Mouse (Mus musculus) hindbrain, embryonic 15.5 days (tissue): Measurements from ENCODE around the gene Hbs1l. TPM values are rescaled to one million over a fixed set of nuclear protein-coding genes. Genes with fewer than 3 reads are reported as not detected.
A peak's percentile ranks its signal among the peaks of the same experiment; 100 is the strongest.
"Not testable (repeated sequence)": the region's sequence is repeated elsewhere in the genome, so short reads cannot be mapped to it uniquely, and the experiment has no call there.

Experiments
- ATAC-seq: fragments of 200-750 bp; cut with Nextera tagmentation; 2 replicates; pipeline ENCODE4 v1.8.0; 2017; ENCODE audit warnings: low read depth, moderate number of reproducible peaks, moderate TSS enrichment; ENCODE audit not compliant: low FRiP score
- H3K27ac ChIP-seq: fragments of 300-500 bp; sonication (generic); replicated peaks from 2 replicates; pipeline ENCODE4 v1.5.1; 2015; ENCODE audit warnings: mild to moderate bottlenecking, inconsistent platforms
- H3K27me3 ChIP-seq: fragments of 300-500 bp; sonication (generic); 2 replicates; pipeline ENCODE4 v1.6.1; 2015; ENCODE audit warnings: control low read depth, inconsistent platforms
- H3K36me3 ChIP-seq: fragments of 300-500 bp; sonication (generic); 2 replicates; pipeline ENCODE4 v1.6.1; 2015; ENCODE audit warnings: control low read depth, inconsistent platforms
- H3K4me1 ChIP-seq: fragments of 300-500 bp; sonication (generic); replicated peaks from 2 replicates; pipeline ENCODE4 v1.6.1; 2015; ENCODE audit warnings: control low read depth, inconsistent platforms
- H3K4me2 ChIP-seq: fragments of 300-500 bp; sonication (generic); 2 replicates; pipeline ENCODE4 v1.6.1; 2015; ENCODE audit warnings: moderate library complexity, mild to moderate bottlenecking, inconsistent platforms
- H3K4me3 ChIP-seq: fragments of 300-500 bp; sonication (generic); 2 replicates; pipeline ENCODE4 v1.5.1; 2015; ENCODE audit warnings: mild to moderate bottlenecking, inconsistent platforms
- H3K9ac ChIP-seq: fragments of 300-500 bp; sonication (generic); 2 replicates; pipeline ENCODE4 v1.6.1; 2015; ENCODE audit warnings: inconsistent platforms
- H3K9me3 ChIP-seq: fragments of 300-500 bp; sonication (generic); 2 replicates; pipeline ENCODE4 v1.6.1; 2016; ENCODE audit warnings: control low read depth, inconsistent platforms
- WGBS: fragments of 180-500 bp; shearing (Covaris S2); methylation state at CpG from one replicate; pipeline ENCODE4 v1.1.7; 2015; 5-methylcytosine and 5-hydroxymethylcytosine counted together
- polyA plus RNA-seq: library from polyadenylated mRNA; unstranded; fragments of >200 nt; fragmentation: Nextera tagmentation; extraction: Ambion mirVana; gene quantifications from 2 replicates; pipeline ENCODE4 v1.2.1, GENCODE M21; 2015

The Hbs1l gene
- polyA plus RNA-seq, 1 experiment from 2014 or later = 90.5 TPM

DNA sequence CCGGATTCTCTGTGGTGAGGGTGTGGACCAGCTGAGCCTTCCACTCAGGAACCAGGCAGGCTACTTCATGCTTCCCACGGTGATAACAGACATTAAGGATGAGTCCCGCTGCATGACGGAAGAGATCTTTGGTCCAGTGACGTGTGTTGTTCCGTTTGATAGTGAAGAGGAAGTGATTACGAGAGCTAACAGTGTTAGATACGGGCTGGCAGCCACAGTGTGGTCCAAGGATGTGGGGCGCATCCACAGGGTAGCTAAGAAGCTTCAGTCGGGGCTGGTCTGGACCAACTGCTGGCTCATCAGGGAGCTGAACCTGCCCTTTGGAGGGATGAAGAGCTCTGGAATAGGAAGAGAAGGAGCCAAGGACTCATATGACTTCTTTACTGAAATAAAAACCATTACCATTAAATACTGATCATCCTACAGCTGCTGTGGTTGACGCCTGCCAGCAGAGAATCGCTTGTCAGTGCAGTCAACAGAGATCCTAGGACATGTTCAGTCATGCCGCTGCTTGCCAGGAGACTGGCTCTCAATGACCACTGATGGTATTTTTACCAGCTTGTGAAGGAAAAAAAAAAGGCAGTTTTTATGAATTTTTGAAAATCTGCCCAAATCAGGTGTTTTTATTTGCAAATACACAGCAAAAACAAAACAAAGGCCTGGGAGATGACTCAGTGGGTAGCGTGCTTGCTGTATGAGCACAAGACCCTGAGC is 99.8 kb downstream of the Hbs1l start:
- Histone ChIP-seq H3K9me3 (no peaks in the 10 kb centered on the region), H3K4me3 (no peak overlapping the region), H3K27me3 (no peaks in the 10 kb centered on the region), H3K4me2 (no peak overlapping the region), H3K9ac (no peak overlapping the region), H3K4me1 (no peaks in the 10 kb centered on the region), H3K36me3 (no peaks in the 10 kb centered on the region), H3K27ac (no peak overlapping the region)
- WGBS = 90% methylated on average over 14 of the region's 14 CpGs
- no peak for ATAC-seq

DNA sequence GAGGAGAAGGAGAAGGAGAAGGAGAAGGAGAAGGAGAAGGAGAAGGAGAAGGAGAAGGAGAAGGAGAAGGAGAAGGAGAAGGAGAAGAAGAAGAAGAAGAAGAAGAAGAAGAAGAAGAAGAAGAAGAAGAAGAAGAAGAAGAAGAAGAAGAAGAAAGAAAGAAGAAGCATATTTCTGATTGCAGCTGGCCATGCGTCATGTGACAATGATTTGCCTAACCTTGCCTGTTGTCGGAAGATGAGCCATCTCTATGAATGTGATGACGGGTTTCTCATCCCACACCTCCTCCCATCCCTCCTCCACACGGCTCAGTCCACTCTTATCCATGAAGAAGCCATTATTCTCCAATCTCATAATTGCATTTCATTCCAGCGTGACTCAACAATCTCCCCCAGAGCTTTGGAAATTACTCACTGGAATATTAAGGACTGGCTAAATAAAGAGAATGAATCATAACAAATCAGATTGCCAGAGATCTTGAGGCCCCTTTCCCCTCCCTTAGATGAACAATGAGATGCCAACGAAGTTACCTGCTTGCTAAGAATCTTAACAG is 103.2 kb downstream of the Hbs1l start:
- H3K4me2 ChIP-seq, H3K9ac ChIP-seq, ATAC-seq, H3K4me3 ChIP-seq, H3K4me1 ChIP-seq, H3K27ac ChIP-seq, H3K9me3 ChIP-seq, H3K27me3 ChIP-seq, H3K36me3 ChIP-seq: not testable (repeated sequence)
- 75% methylated on average over 6 of the region's 6 CpGs for WGBS

DNA sequence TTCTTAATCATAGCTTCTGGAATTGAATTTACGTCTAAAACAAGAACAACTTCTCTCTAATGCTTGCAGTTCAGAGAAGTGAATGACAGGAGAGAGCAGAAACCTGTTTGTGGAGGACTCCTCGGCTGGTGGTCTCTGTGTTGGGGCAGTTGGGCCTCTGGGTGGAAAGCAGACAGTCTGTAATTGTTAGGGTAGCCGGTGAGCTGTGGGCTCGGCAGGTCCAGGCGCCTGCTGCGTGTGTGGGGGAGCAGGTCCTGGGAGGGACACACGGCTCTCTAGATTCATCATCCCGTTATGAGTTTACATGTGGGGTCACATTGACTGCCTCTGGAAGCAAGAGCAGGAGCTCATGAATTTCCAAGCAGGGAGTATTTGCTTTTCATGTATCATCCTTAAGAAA is 103.8 kb downstream of the Hbs1l start:
- WGBS = 53% methylated on average over 8 of the region's 8 CpGs
- H3K9ac ChIP-seq = no peak overlapping the region
- no peak overlapping the region for H3K27ac ChIP-seq
- H3K27me3 ChIP-seq = no peaks in the 10 kb centered on the region
- H3K4me2 ChIP-seq = no peak overlapping the region
- ATAC-seq = no peak
- no peaks in the 10 kb centered on the region for H3K36me3 ChIP-seq
- no peaks in the 10 kb centered on the region for H3K9me3 ChIP-seq
- H3K4me3 ChIP-seq = no peak overlapping the region
- 0 out of 2 replicates have a peak, but pooled peaks cover 5% of the 10 kb centered on the region for H3K4me1 ChIP-seq

DNA sequence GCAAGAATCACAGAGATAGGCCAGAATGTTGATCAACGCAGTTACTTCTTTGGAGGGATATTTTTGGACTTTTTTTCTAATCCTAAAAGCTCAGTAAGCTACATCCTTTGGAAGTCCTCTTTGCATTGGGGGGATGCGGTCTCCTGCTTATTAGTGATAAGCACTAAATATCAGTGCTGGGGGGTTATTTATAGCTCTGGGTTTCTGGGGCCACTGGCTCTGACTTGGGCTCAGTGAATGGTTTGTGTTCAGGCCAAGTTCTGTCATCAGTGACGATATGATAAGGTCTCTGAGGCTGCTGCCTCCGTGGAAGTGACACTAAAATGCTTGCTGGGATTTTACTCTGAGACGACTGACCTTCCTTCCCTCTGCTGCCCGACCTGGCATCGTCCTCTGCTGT is 104.3 kb downstream of the Hbs1l start:
- H3K27me3 ChIP-seq = no peaks in the 10 kb centered on the region
- H3K27ac ChIP-seq = no peak overlapping the region
- H3K4me3 ChIP-seq = no peak overlapping the region
- WGBS = 64% methylated on average over 7 of the region's 7 CpGs
- no peaks in the 10 kb centered on the region for H3K9me3 ChIP-seq
- H3K9ac ChIP-seq = no peak overlapping the region
- 0 out of 2 replicates have a peak, but pooled peaks cover 5% of the 10 kb centered on the region for H3K4me1 ChIP-seq
- no peak overlapping the region for H3K4me2 ChIP-seq
- H3K36me3 ChIP-seq = no peaks in the 10 kb centered on the region
- no peak for ATAC-seq

DNA sequence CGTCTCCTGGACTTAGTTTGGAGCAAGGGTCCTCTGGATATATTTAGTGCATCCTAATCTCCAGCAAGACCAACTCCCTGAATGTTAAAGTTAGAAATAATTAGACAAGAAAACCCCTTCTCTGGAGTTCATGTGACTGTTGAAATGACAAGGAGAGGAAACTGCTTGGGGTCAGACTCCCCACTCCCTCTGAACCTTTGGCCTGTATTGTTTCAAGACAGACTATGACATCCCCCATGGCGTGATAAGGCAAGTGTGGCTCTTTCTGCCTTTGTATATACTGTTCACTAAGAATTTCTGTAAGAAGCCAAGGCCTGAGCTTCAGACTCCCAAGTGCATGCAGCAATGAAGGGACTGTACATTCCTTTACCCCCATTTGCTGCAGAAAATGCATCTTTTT is 104.7 kb downstream of the Hbs1l start:
- no peak for ATAC-seq
- H3K9me3 ChIP-seq = no peaks in the 10 kb centered on the region
- H3K4me2 ChIP-seq = no peak overlapping the region

DNA sequence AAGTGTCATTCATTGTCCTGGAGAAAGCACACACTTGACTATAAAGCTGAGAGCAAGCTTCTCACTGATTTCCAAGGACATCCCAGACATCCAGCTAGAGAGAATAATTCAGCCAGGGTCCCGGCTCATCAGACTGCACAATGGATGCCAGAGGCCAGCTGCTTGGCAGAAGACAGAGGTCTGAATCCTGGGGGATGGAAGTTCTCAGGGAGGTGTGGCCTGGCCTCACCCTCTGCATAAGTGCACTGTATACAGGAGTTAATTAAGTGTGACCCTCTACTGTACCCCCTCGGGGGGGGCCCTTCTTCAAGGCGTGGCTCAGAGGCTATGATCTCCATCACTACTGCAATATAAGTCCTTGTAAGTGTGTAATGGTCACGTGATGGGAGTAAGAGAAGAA is 105.5 kb downstream of the Hbs1l start:
- H3K4me3 ChIP-seq = no peak overlapping the region
- no peak overlapping the region for H3K27ac ChIP-seq
- peak; percentile 61; the same call in 1 of the 2 replicates for ATAC-seq
- H3K4me2 ChIP-seq = no peak overlapping the region
- H3K27me3 ChIP-seq = no peaks in the 10 kb centered on the region
- no peaks in the 10 kb centered on the region for H3K9me3 ChIP-seq
- H3K4me1 ChIP-seq = 0 out of 2 replicates have a peak, but pooled peaks cover 5% of the 10 kb centered on the region
- no peaks in the 10 kb centered on the region for H3K36me3 ChIP-seq
- WGBS = 52% methylated on average over 4 of the region's 4 CpGs
- no peak overlapping the region for H3K9ac ChIP-seq

More for the DNA sequence above, 104.7 kb downstream of the Hbs1l start:
- Histone ChIP-seq H3K36me3 (no peaks in the 10 kb centered on the region), H3K4me1 (0 out of 2 replicates have a peak, but pooled peaks cover 5% of the 10 kb centered on the region), H3K4me3 (no peak overlapping the region), H3K27ac (no peak overlapping the region), H3K27me3 (no peaks in the 10 kb centered on the region), H3K9ac (no peak overlapping the region)
- 54% methylated on average over 2 of the region's 2 CpGs for WGBS

DNA sequence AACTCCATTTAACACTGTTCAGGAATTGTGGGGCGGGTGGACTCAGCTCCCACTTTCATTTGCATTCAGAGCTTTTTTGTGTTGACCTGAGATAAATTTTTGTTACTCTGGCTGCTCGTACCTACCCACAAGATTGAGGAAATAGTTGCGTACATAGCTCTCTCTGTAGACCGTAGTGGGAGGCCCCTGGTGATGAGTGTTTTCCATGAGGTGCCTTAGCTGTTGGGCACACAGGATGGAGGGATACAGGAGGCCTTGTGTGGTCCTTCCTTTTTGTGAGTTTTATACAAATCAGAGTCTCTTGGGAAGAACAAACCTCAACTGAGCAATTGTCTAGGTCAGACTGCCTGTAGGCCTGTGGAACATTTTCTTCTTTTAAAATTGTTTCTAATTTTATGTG is 109.0 kb downstream of the Hbs1l start:
- 0 out of 2 replicates have a peak, but pooled peaks cover 5% of the 10 kb centered on the region for H3K4me1 ChIP-seq

DNA sequence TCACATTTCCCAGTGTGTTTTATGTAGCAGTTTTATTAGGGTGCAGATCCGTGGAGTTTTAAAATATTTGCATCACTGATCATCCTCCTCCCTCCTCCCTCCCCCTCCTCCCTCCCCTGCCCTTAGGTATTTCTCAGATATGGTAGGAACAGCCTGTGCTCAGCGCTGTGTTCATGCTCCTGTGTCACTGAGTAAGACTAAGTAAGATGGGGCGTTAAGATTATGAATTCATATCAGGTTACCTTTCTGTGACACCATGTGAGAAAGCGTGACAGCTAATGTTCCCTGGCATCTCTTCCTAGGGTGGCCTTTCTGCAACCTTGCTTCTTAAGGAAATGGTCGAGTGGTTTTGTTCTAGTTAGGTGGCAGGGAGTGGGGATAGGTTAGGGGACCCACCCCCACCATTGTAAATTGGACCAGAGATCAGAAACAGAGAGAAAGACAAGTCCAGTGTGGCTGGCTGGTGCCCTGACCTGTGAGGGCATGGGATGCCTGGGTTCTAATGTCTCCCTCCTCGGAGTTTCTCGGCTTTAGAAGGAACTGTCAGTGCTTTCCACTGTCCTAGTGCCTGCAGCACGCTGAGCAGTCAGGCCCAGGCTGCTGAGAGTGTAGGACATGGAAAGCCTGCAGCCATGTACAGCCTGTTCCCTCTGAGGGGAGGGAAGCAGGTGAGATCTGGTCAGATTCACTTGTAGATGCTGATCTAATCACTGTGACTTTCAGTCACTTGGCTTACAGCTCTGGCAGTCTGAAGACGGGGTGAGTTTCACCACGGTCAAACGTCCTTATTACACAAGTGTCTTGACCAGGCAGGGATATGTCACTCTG is 110.1 kb downstream of the Hbs1l start:
- Histone ChIP-seq H3K4me2 (no peak overlapping the region), H3K9me3 (no peaks in the 10 kb centered on the region), H3K4me3 (no peak overlapping the region), H3K27ac (no peak overlapping the region), H3K9ac (no peak overlapping the region), H3K36me3 (no peaks in the 10 kb centered on the region), H3K27me3 (no peaks in the 10 kb centered on the region), H3K4me1 (0 out of 2 replicates have a peak, but pooled peaks cover 5% of the 10 kb centered on the region)
- no peak for ATAC-seq
- WGBS = 77% methylated on average over 11 of the region's 11 CpGs

More for the DNA sequence above, 109.0 kb downstream of the Hbs1l start:
- no peak for ATAC-seq
- 93% methylated on average over 4 of the region's 4 CpGs for WGBS
- H3K27me3 ChIP-seq = no peaks in the 10 kb centered on the region
- no peak overlapping the region for H3K4me3 ChIP-seq
- H3K9ac ChIP-seq = no peak overlapping the region
- H3K27ac ChIP-seq = no peak overlapping the region
- no peaks in the 10 kb centered on the region for H3K36me3 ChIP-seq
- no peak overlapping the region for H3K4me2 ChIP-seq
- H3K9me3 ChIP-seq = no peaks in the 10 kb centered on the region

DNA sequence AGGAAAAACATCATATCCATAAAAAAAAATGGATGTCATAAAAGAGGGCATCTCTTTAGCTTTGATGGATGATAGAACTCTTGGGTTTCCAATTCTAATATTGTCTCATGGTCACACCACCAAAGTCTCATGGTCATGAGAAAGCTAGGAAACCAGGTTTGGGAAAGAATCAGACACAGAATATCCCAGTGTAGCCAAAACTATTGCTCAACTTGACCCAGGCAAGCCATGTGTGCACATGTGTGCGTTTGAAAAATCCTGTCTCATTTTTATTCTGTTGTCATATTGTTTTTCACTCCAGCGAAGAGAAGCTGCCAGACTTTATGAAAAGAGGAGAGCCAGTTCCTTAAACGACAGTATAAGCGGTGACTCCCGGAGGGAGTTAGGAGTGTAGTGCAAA is 114.9 kb downstream of the Hbs1l start:
- no peaks in the 10 kb centered on the region for H3K27me3 ChIP-seq
- 76% methylated on average over 5 of the region's 5 CpGs for WGBS
- no peaks in the 10 kb centered on the region for H3K9me3 ChIP-seq
- H3K36me3 ChIP-seq = no peaks in the 10 kb centered on the region
- no peak overlapping the region for H3K4me3 ChIP-seq
- H3K27ac ChIP-seq = no peak overlapping the region
- H3K4me2 ChIP-seq = no peak overlapping the region
- no peaks in the 10 kb centered on the region for H3K4me1 ChIP-seq
- ATAC-seq = no peak
- no peak overlapping the region for H3K9ac ChIP-seq

DNA sequence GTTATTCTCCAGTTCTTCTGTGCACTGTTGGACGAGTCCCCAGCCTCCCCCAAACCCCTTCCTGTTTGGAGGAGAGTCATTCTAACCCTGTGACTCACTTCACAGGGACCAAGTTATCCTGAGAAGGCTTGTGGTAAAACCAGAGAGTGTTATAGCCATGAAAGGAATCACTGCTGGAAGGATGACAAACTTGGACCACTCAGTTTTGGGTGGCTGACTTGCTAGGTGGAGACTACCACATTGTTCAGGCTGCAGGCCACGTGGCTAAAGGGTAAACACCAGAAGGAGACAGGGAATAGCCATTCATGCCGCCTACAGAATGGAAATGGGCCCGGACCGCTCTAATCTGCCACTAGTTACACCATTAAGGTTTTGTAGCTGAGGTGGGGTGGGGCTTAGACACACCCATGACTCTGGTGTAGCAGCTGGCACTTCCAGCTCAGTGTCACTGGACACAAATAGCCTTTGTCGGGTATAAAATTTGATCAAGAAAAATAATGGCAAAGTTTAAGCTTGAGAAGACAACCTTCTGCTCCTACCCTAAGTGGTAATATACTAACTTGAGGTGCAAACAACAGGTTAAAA is 115.9 kb downstream of the Hbs1l start:
- Histone ChIP-seq H3K9me3 (no peaks in the 10 kb centered on the region), H3K36me3 (no peaks in the 10 kb centered on the region), H3K9ac (no peak overlapping the region), H3K4me1 (no peaks in the 10 kb centered on the region), H3K27ac (no peak overlapping the region), H3K4me3 (no peak overlapping the region), H3K27me3 (no peaks in the 10 kb centered on the region), H3K4me2 (no peak overlapping the region)
- WGBS = 74% methylated on average over 6 of the region's 6 CpGs
- no peak for ATAC-seq

DNA sequence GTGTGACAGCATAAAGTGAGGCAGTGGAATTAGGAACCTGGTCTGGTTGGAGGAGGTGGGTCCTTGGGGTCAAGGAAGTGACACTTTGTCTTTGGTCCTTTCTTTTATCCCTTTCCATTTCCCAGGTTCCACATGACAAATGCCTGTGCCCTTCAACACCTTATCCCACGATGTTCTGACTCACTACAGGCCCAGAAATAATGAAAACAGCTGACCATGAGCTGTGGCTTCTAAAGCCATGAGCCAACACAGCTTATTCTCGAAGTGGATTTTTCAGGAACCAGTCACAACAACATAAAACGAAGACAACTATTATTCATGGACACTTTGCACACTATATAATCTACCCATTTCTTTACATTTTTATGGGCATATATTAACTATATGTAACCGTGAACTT is 119.3 kb downstream of the Hbs1l start:
- no peak for ATAC-seq
- H3K4me1 ChIP-seq = no peaks in the 10 kb centered on the region
- 83% methylated on average over 4 of the region's 4 CpGs for WGBS
- H3K4me2 ChIP-seq = no peak overlapping the region
- H3K4me3 ChIP-seq = no peak overlapping the region
- H3K27me3 ChIP-seq = no peaks in the 10 kb centered on the region
- no peaks in the 10 kb centered on the region for H3K36me3 ChIP-seq
- no peak overlapping the region for H3K9ac ChIP-seq
- H3K9me3 ChIP-seq = no peaks in the 10 kb centered on the region
- H3K27ac ChIP-seq = no peak overlapping the region

DNA sequence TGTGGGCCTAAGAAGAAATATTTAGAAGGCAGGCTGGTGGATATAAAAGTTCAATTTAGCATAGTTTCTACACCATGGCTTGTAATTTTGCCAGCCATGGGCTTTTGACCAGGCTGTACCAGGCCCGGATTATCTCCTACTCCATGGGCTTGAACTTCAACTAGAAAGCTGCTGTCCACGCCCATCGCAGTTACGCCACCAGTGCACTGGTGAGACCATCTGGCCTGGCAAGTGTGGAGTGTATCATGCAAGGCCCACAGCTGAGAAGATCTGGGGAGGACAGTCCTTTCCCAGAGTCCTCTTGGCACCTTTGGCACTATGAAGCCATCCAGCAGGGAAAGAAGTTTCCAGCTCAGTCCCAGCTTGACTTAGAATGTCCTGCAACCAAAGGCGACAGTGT is 120.4 kb downstream of the Hbs1l start:
- H3K27ac ChIP-seq = no peak overlapping the region
- no peaks in the 10 kb centered on the region for H3K27me3 ChIP-seq
- H3K36me3 ChIP-seq = no peaks in the 10 kb centered on the region
- H3K9ac ChIP-seq = no peak overlapping the region
- WGBS = 93% methylated on average over 5 of the region's 5 CpGs
- no peak overlapping the region for H3K4me3 ChIP-seq
- no peak overlapping the region for H3K4me2 ChIP-seq
- no peaks in the 10 kb centered on the region for H3K4me1 ChIP-seq
- no peak for ATAC-seq
- H3K9me3 ChIP-seq = no peaks in the 10 kb centered on the region
